Mouse (Mus musculus): ENCODE data around the gene 2300009A05Rik. TPM values are rescaled to one million over a fixed set of nuclear protein-coding genes. Genes with fewer than 3 reads are reported as not detected.

2300009A05Rik gene
- polyA plus RNA-seq, 1 experiment from 2014 or later, result 84.6 TPM

DNA sequence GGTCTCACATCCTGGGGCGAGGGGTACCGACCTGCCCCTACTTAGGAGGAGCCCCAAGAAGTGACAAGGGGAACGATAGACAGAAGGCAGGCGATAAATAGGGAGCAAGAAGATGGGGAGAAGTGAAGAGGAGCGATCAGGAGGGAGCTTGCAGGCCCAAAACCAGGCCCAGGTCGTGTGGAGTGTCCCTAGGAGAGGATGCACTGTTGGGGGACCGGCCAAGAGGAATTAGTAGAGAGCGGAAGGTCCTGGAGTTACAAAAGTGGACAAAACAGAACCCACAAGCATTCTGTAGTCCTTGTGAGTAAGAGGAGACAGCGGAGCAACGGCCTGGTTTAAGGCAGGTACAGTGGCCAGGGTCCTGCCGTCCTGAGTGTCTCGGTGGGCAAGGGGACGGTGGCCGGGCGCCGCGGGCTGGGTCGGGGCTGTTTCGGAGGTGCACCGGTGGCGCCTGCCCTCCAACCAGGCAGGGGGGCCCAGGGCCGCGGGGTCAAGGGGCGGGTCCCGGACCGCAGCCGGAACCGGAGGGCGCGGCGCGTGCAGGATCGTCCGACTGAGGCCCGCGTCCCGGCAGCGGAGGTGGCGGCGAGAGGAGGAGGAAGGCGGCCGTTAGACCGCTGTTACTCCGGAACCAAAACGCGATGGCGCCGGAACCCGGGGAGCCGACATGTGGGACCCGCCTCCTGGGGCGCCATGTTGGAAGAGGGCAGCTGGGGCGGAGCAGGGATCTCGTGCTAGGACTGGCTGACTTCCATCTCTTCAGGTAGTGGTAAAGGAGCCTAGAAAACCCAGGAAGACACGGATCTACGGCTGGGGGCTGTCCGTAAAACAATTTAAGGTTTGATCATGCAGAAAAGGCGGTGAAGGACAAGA lies 21.5 kb downstream of the 2300009A05Rik start, which contains the start of gene Map2k5:
Map2k5 (minus strand) TSS at position 633 of the 873 bp plus-strand sequence.
- Histone ChIP-seq H3K9ac (replicated peaks) (peak within 1 kb of the TSS; percentile 83), H3K27ac (replicated peaks) (peak within 1 kb of the TSS; percentile 86), H3K27me3 (replicated peaks) (no peaks in the 10 kb centered on the region), H3K4me1 (peaks cover 32% of the 10 kb centered on the region), H3K4me2 (peak within 1 kb of the TSS; percentile 93), H3K36me3 (no peaks in the 10 kb centered on the region), H3K4me3 (replicated peaks) (peak within 1 kb of the TSS; percentile 89), H3K9me3 (replicated peaks) (no peaks in the 10 kb centered on the region)
- peak; percentile 93 for ATAC-seq (ENCODE audit: low FRiP score)
- under 1% methylated on average over 57 of the region's 58 CpGs for WGBS

GRCm38 (mm10) chr9:63373315-63373714 lies 25.7 kb downstream of the 2300009A05Rik start:
- Histone ChIP-seq H3K9me3 (replicated peaks) (no peaks in the 10 kb centered on the region), H3K4me1 (peaks cover 36% of the 10 kb centered on the region), H3K36me3 (no peaks in the 10 kb centered on the region), H3K4me3 (replicated peaks) (no peak overlapping the region), H3K9ac (replicated peaks) (no peak overlapping the region), H3K27ac (replicated peaks) (no peak overlapping the region), H3K4me2 (no peak overlapping the region), H3K27me3 (replicated peaks) (no peaks in the 10 kb centered on the region)
- 90% methylated on average over 2 of the region's 2 CpGs for WGBS
- ATAC-seq (ENCODE audit: low FRiP score), result no peak

DNA sequence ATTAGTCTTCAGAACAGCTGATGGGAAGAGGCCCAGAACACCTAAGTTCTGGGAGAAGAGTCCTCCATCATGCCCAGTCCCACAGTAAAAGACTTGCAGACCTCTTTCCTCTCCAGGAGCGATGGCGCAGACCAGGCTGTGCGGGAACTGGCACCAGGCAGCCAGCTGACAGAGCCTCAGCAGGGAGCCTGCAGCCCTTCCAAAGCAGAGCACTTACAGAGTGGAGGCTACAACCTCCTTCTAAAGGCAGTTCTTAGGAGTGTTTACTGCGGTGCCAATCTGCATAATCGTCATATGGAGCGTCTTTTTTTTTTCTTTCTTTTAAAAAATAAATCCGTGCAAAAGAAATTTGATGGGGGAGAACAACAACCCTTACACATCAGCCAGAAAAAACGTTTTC lies 26.5 kb downstream of the 2300009A05Rik start:
- peaks cover 34% of the 10 kb centered on the region for H3K4me1 ChIP-seq
- no peaks in the 10 kb centered on the region for H3K9me3 ChIP-seq (replicated peaks)
- H3K9ac ChIP-seq (replicated peaks), result no peak overlapping the region
- no peaks in the 10 kb centered on the region for H3K36me3 ChIP-seq
- WGBS, result 39% methylated on average over 8 of the region's 8 CpGs
- no peak overlapping the region for H3K4me3 ChIP-seq (replicated peaks)
- no peak for ATAC-seq (ENCODE audit: low FRiP score)
- H3K27me3 ChIP-seq (replicated peaks), result no peaks in the 10 kb centered on the region
- no peak overlapping the region for H3K4me2 ChIP-seq
- no peak overlapping the region for H3K27ac ChIP-seq (replicated peaks)

DNA sequence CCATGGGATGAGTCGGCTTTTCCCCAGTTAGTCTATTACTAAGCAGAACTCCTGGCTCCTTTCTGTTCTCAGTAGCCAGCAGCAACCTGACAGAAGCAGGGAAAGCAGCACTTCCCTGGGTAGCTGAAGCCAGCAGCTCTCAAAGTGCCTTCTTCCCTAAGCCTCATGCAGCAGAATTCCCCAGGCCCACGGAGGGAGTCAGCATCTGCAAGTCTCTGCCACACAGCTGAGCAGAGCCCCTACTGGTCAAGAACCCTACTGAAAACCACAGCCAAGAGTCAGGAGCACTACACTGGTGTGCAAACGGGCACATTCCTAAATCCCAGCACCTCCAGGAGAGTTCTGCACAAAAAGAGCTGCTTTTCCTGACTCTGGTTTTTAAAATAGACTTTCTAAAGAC lies 38.6 kb downstream of the 2300009A05Rik start:
- H3K36me3 ChIP-seq, result no peaks in the 10 kb centered on the region
- H3K4me2 ChIP-seq, result no peak overlapping the region
- 58% methylated on average over 3 of the region's 3 CpGs for WGBS
- ATAC-seq (ENCODE audit: low FRiP score), result no peak
- H3K27ac ChIP-seq (replicated peaks), result no peak overlapping the region
- H3K9me3 ChIP-seq (replicated peaks), result no peaks in the 10 kb centered on the region
- H3K9ac ChIP-seq (replicated peaks), result no peak overlapping the region
- H3K27me3 ChIP-seq (replicated peaks), result no peaks in the 10 kb centered on the region
- no peak overlapping the region for H3K4me3 ChIP-seq (replicated peaks)
- peaks cover 2% of the 10 kb centered on the region; the same call in 1 of the 2 replicates for H3K4me1 ChIP-seq

- ATAC-seq (ENCODE audit: low FRiP score), result no peak
- no peak overlapping the region for H3K4me3 ChIP-seq (replicated peaks)
- no peaks in the 10 kb centered on the region for H3K9me3 ChIP-seq (replicated peaks)
- H3K9ac ChIP-seq (replicated peaks), result no peak overlapping the region
- no peak overlapping the region for H3K4me2 ChIP-seq
- WGBS, result 74% methylated on average over 5 of the region's 5 CpGs
- H3K4me1 ChIP-seq, result peaks cover 2% of the 10 kb centered on the region; the same call in 1 of the 2 replicates
- H3K36me3 ChIP-seq, result no peaks in the 10 kb centered on the region
- no peak overlapping the region for H3K27ac ChIP-seq (replicated peaks)
- H3K27me3 ChIP-seq (replicated peaks), result no peaks in the 10 kb centered on the region
Observed at GRCm38 (mm10) chr9:63359016-63359415, 40.0 kb downstream of the 2300009A05Rik start.

- WGBS, result 56% methylated on average over 4 of the region's 4 CpGs
- Histone ChIP-seq H3K27ac (replicated peaks) (no peak overlapping the region), H3K9ac (replicated peaks) (no peak overlapping the region), H3K4me3 (replicated peaks) (no peak overlapping the region), H3K4me1 (peaks cover 4% of the 10 kb centered on the region; the same call in 1 of the 2 replicates), H3K9me3 (replicated peaks) (no peaks in the 10 kb centered on the region), H3K27me3 (replicated peaks) (no peaks in the 10 kb centered on the region), H3K36me3 (no peaks in the 10 kb centered on the region), H3K4me2 (no peak overlapping the region)
- no peak for ATAC-seq (ENCODE audit: low FRiP score)
Observed at GRCm38 (mm10) chr9:63356721-63357120, 42.3 kb downstream of the 2300009A05Rik start.

DNA sequence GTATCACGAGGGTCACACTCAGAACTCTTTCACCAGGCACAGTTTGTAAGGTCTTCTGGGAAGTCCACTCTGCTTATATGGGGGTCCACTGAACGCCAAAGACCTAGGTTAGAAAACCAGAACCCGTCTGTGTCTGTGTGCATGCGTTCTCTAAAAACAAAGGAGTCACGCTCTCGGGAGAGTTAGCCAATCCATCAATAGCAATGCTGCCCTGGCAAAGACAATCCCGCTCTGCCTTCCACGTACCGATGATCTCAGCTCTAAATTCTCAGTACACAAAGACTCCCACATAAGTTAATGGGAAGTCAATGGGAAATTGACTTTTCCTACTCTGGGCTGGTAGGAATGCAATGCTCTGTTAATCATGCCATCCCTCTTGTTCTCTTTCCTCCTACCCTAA lies 42.8 kb downstream of the 2300009A05Rik start:
- no peak overlapping the region for H3K27ac ChIP-seq (replicated peaks)
- no peak overlapping the region for H3K4me3 ChIP-seq (replicated peaks)
- no peaks in the 10 kb centered on the region for H3K27me3 ChIP-seq (replicated peaks)
- no peak for ATAC-seq (ENCODE audit: low FRiP score)
- H3K4me2 ChIP-seq, result no peak overlapping the region
- WGBS, result 54% methylated on average over 9 of the region's 9 CpGs
- no peaks in the 10 kb centered on the region for H3K36me3 ChIP-seq
- H3K9ac ChIP-seq (replicated peaks), result no peak overlapping the region
- H3K4me1 ChIP-seq, result peaks cover 4% of the 10 kb centered on the region; the same call in 1 of the 2 replicates
- no peaks in the 10 kb centered on the region for H3K9me3 ChIP-seq (replicated peaks)

DNA sequence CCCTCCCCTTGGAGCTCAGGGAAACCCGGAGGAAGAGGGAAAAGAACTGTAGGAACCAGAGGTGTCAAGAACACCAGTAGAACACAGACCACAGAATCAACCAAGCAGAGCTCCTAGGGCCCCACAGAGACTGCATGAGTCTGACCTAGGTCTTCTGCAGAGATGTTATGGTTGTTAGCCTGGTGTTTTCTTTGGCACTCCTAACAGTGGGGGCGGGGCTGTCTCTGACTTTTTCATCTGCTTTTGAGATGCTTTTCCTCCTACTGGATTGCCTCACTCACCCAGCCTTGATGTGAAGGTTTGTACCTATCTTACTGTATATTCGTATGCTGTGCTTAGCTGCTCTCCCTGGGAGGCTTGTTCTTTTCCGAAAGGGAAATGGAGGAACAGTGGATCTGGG lies 44.9 kb downstream of the 2300009A05Rik start:
- H3K4me1 ChIP-seq, result peaks cover 4% of the 10 kb centered on the region; the same call in 1 of the 2 replicates
- H3K9ac ChIP-seq (replicated peaks), result no peak overlapping the region
- H3K27me3 ChIP-seq (replicated peaks), result no peaks in the 10 kb centered on the region
- H3K4me3 ChIP-seq (replicated peaks), result no peak overlapping the region
- H3K27ac ChIP-seq (replicated peaks), result no peak overlapping the region
- H3K36me3 ChIP-seq, result no peaks in the 10 kb centered on the region
- 87% methylated on average over 4 of the region's 4 CpGs for WGBS
- no peak overlapping the region for H3K4me2 ChIP-seq
- no peak for ATAC-seq (ENCODE audit: low FRiP score)
- no peaks in the 10 kb centered on the region for H3K9me3 ChIP-seq (replicated peaks)

DNA sequence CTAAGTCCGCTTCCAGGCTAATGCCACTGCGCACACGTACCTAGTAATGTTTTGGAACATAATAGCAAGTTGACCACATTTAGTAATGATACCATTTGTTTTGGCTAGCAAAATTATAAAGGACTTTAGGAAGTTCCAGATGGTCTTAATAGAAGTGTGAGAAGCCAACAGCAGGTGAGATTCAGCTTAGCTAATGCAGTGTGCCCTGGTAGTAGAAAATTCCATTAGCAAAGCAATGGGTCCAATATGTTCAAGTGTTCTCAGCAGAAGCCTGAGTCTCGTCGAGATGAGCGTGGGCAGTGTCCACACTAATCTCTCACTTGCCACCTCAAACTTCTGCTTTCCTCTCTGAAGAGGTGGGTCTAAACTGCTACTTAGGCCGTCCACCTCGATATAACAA lies 49.0 kb downstream of the 2300009A05Rik start:
- WGBS, result 97% methylated on average over 8 of the region's 8 CpGs
- Histone ChIP-seq H3K9ac (replicated peaks) (no peak overlapping the region), H3K27me3 (replicated peaks) (no peaks in the 10 kb centered on the region), H3K9me3 (replicated peaks) (no peaks in the 10 kb centered on the region), H3K36me3 (no peaks in the 10 kb centered on the region), H3K4me2 (no peak overlapping the region), H3K4me1 (peaks cover 21% of the 10 kb centered on the region), H3K27ac (replicated peaks) (no peak overlapping the region), H3K4me3 (replicated peaks) (no peak overlapping the region)
- ATAC-seq (ENCODE audit: low FRiP score), result no peak

GRCm38 (mm10) chr9:63349241-63349640 lies 49.8 kb downstream of the 2300009A05Rik start:
- H3K4me1 ChIP-seq, result peaks cover 21% of the 10 kb centered on the region
- no peak for ATAC-seq (ENCODE audit: low FRiP score)
- no peaks in the 10 kb centered on the region for H3K27me3 ChIP-seq (replicated peaks)
- no peak overlapping the region for H3K4me3 ChIP-seq (replicated peaks)
- 89% methylated on average over 3 of the region's 3 CpGs for WGBS
- H3K9me3 ChIP-seq (replicated peaks), result no peaks in the 10 kb centered on the region
- H3K27ac ChIP-seq (replicated peaks), result no peak overlapping the region
- H3K4me2 ChIP-seq, result no peak overlapping the region
- H3K36me3 ChIP-seq, result no peaks in the 10 kb centered on the region
- no peak overlapping the region for H3K9ac ChIP-seq (replicated peaks)

GRCm38 (mm10) chr9:63348146-63348545 lies 50.9 kb downstream of the 2300009A05Rik start:
- H3K4me3 ChIP-seq (replicated peaks), result no peak overlapping the region
- H3K36me3 ChIP-seq, result no peaks in the 10 kb centered on the region
- H3K27ac ChIP-seq (replicated peaks), result no peak overlapping the region
- H3K9me3 ChIP-seq (replicated peaks), result no peaks in the 10 kb centered on the region
- WGBS, result 79% methylated on average over 1 of the region's 1 CpGs
- H3K4me2 ChIP-seq, result no peak overlapping the region
- H3K9ac ChIP-seq (replicated peaks), result no peak overlapping the region
- no peaks in the 10 kb centered on the region for H3K27me3 ChIP-seq (replicated peaks)
- peaks cover 21% of the 10 kb centered on the region for H3K4me1 ChIP-seq
- ATAC-seq (ENCODE audit: low FRiP score), result no peak

GRCm38 (mm10) chr9:63346029-63346428 lies 53.0 kb downstream of the 2300009A05Rik start:
- ATAC-seq (ENCODE audit: low FRiP score), result no peak
- no peak overlapping the region for H3K27ac ChIP-seq (replicated peaks)

More at GRCm38 (mm10) chr9:63346029-63346428, 53.0 kb downstream of the 2300009A05Rik start:
- Histone ChIP-seq H3K4me2 (no peak overlapping the region), H3K4me1 (peaks cover 18% of the 10 kb centered on the region), H3K4me3 (replicated peaks) (no peak overlapping the region), H3K9ac (replicated peaks) (no peak overlapping the region), H3K36me3 (no peaks in the 10 kb centered on the region), H3K27me3 (replicated peaks) (no peaks in the 10 kb centered on the region), H3K9me3 (replicated peaks) (no peaks in the 10 kb centered on the region)
- WGBS, result 79% methylated on average over 6 of the region's 6 CpGs
